Mouse (Mus musculus) liver, embryonic 14.5 days (tissue): Measurements from ENCODE around the gene Ermard.
"Not testable (repeated sequence)": the region's sequence is repeated elsewhere in the genome, so short reads cannot be mapped to it uniquely, and the experiment has no call there.

ENCODE experiments used
- CTCF ChIP-seq: IDR thresholded peaks from 2 replicates; pipeline ENCODE4 v1.5.1; 2016; ENCODE audit warnings: antibody characterized with exemption, low read depth, control low read depth
- EP300 ChIP-seq: IDR thresholded peaks from 2 replicates; pipeline ENCODE4 v1.6.1; 2016; ENCODE audit warnings: antibody characterized with exemption, low read depth

DNA sequence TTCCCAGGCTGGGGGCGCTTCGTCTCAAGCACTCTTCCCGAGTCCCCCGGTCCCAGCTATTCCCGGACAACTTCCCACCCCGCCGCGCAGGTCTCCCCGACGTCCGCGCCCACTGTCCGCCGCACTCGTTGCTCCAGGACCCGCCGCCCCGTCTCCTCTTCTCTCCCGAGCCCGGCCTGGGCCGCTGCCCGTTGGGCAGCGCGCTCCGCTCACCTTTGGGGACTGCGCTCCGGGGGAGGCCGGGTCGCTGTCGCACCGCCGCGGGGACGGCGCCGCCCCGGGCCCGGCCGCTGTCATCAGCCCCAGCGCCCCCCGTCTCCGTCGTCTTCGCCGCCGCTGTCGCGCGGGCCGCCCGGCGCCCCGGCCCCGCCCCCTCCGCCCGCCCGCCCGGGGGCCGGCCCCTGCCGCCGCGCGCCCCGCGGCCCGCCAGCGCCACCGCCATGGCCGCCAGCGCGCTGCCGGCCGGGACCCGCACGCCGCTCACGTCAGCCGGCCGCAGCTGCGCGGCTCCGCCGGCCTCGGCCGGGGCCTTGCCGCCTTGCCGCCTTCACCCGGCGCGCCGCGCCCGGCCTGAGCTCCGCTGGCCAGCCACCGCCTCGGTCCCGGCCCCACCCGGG, 48.4 kb upstream of the Ermard start:
- not testable (repeated sequence) for TF ChIP-seq EP300, CTCF
